In genomic region chr16:96469640-96470039, GRCm38 (mm10) we compare ENCODE assay signal across 10 mouse cellular contexts. TPM values are rescaled to one million over a fixed set of nuclear protein-coding genes. Genes with fewer than 3 reads are reported as not detected.
DNase-seq lines count a peak whose midpoint lies in the region; ATAC-seq and TF ChIP-seq lines count a peak whose summit lies in the region.
"Had no signal": no experiment of that assay in that cellular context is flagged by ENCODE, and none has a peak within 500 bp of the region (broad histone marks: within the 10 kb centered on the region; RNA-seq: fewer than 3 reads in every experiment).

No protein-coding gene starts in this region.

- ATAC-seq in kidney, embryonic 14.5 days (ENCODE audit: low FRiP score, low TSS enrichment): no peak
- peak; percentile 44 to 74; a peak in 3 of 4 replicates for ATAC-seq in hematopoietic stem cell, adult 5-6 weeks (replicated peaks in 1 of 2; ENCODE audit: insufficient read depth in 1 of 2, low FRiP score in 2 of 2, low TSS enrichment in 1 of 2, low read depth in 1 of 2, poor library complexity in 2 of 2, severe bottlenecking in 2 of 2)
- ATAC-seq in neutrophil, adult 5-6 weeks (ENCODE audit: extremely low read depth, insufficient number of reproducible peaks, low FRiP score, poor library complexity, severe bottlenecking): peak; percentile 47; the same call in 1 of the 2 replicates

- H3K27ac ChIP-seq in kidney, embryonic 14.5 days (ENCODE audit: low read depth, low read length): no peak overlapping the region
- H3K27ac ChIP-seq in ES-Bruce4 (ENCODE audit: insufficient read depth, low read length): no peak overlapping the region
- H3K27ac ChIP-seq: heart, embryonic 13.5 days had no signal

- H3K27me3 ChIP-seq in kidney, embryonic 14.5 days (ENCODE audit: control insufficient read depth, insufficient read depth, low read length): no peaks in the 10 kb centered on the region
- no peaks in the 10 kb centered on the region for H3K27me3 ChIP-seq in ES-Bruce4 (ENCODE audit: control insufficient read depth, insufficient read depth, low read length, poor library complexity, severe bottlenecking)

- no peaks in the 10 kb centered on the region for H3K36me3 ChIP-seq in kidney, embryonic 14.5 days (ENCODE audit: control insufficient read depth, insufficient read depth, low read length)
- no peaks in the 10 kb centered on the region for H3K36me3 ChIP-seq in ES-Bruce4 (ENCODE audit: control insufficient read depth, insufficient read depth, low read length, poor library complexity, severe bottlenecking)
- H3K36me3 ChIP-seq: heart, embryonic 13.5 days had no signal

- H3K4me3 ChIP-seq in kidney, embryonic 14.5 days (ENCODE audit: low read length): no peak overlapping the region
- no peak overlapping the region for H3K4me3 ChIP-seq in ES-Bruce4 (ENCODE audit: low read depth, low read length)
- H3K4me3 ChIP-seq: heart, embryonic 13.5 days had no signal

- WGBS in kidney, embryonic 14.5 days: 60% methylated on average over 4 of the region's 4 CpGs

- TF ChIP-seq CTCF in ES-Bruce4 (IDR thresholded peaks at IDR 0.05; ENCODE audit: low read depth, low read length): peak; percentile 38

- H3K9ac ChIP-seq in kidney, embryonic 14.5 days (ENCODE audit: low read depth, low read length): no peak overlapping the region
- H3K9ac ChIP-seq in ES-Bruce4 (ENCODE audit: low read depth, poor library complexity, severe bottlenecking): no peak overlapping the region
- H3K9ac ChIP-seq: heart, embryonic 13.5 days had no signal

- DNase-seq in kidney, postnatal 10 days: peak; percentile 52
- DNase-seq in heart, adult 9 months (ENCODE audit: low spot score in 2 of 2): no peak
- no peak for DNase-seq in ovary, postnatal 10 days (ENCODE audit: low spot score)
- DNase-seq in ovary, adult 18-20 months (ENCODE audit: low spot score): no peak

- peaks cover 13% of the 10 kb centered on the region; the same call in 1 of the 2 replicates for H3K4me1 ChIP-seq in kidney, embryonic 14.5 days (ENCODE audit: control insufficient read depth, insufficient read depth, low read length)
- no peaks in the 10 kb centered on the region for H3K4me1 ChIP-seq in ES-Bruce4 (ENCODE audit: control insufficient read depth, insufficient read depth, low read length)

- H3K9me3 ChIP-seq in kidney, embryonic 14.5 days (ENCODE audit: control insufficient read depth, low read length): no peaks in the 10 kb centered on the region
- H3K9me3 ChIP-seq in ES-Bruce4 (replicated peaks; ENCODE audit: control insufficient read depth, insufficient read depth, low read length, poor library complexity, severe bottlenecking): peaks cover 5% of the 10 kb centered on the region; the same call in 1 of the 2 replicates
- H3K9me3 ChIP-seq: heart, embryonic 13.5 days had no signal

- H3K4me2 ChIP-seq in kidney, embryonic 14.5 days (replicated peaks; ENCODE audit: low read depth, low read length): no peak overlapping the region
- H3K4me2 ChIP-seq: heart, embryonic 13.5 days had no signal

- TF ChIP-seq POLR2A in ES-Bruce4 (IDR thresholded peaks at IDR 0.05; ENCODE audit: insufficient read depth, low read length): no peak

- no peak for TF ChIP-seq EP300 in ES-Bruce4 (IDR thresholded peaks at IDR 0.05; ENCODE audit: insufficient read depth, low read depth, low read length)

RNA-seq across cellular contexts. Expression of gene Pcp4, which starts 2.2 kb away (rescaled TPM):
- polyA plus RNA-seq in kidney, embryonic 14.5 days (2014; fragmentation: Nextera tagmentation; extraction: Ambion mirVana): 80.1 and 94.9 TPM in 2 replicates
- not detected in 2 replicates for polyA plus RNA-seq in ES-Bruce4 (2011; ENCODE audit: insufficient read depth, insufficient read length, low read depth, missing spikeins)
- total RNA-seq in hematopoietic stem cell, adult 5-6 weeks (2017): not detected in 2 replicates
- total RNA-seq in neutrophil, adult 5-6 weeks (2017): 0.98 and 4.8 TPM in 2 replicates
- polyA plus RNA-seq: testis, adult 2 months had no signal

RNA-seq across cellular contexts. Expression of gene Itgb2l, which starts 26.2 kb away (rescaled TPM):
- 0.51 and 1.3 TPM in 2 replicates for polyA plus RNA-seq in kidney, embryonic 14.5 days (2014; fragmentation: Nextera tagmentation; extraction: Ambion mirVana)
- polyA plus RNA-seq in ES-Bruce4 (2011; ENCODE audit: insufficient read depth, insufficient read length, low read depth, missing spikeins): not detected in 2 replicates
- 8.3 and 32.1 TPM in 2 replicates for total RNA-seq in hematopoietic stem cell, adult 5-6 weeks (2017)
- 4.1 and 7.4 TPM in 2 replicates for total RNA-seq in neutrophil, adult 5-6 weeks (2017)
- polyA plus RNA-seq: heart, embryonic 13.5 days; testis, adult 2 months had no signal
